Mouse (Mus musculus) fat pad, adult 2 months (tissue): ENCODE results near the gene C2cd2l.
"Not testable (repeated sequence)": the region's sequence is repeated elsewhere in the genome, so short reads cannot be mapped to it uniquely, and the experiment has no call there.

Experiments
- DNase-seq: peaks from one replicate; pipeline ENCODE4 v3.0.0-alpha.2; 2011; ENCODE audit warnings: low read depth, low spot score; ENCODE audit errors: extremely low read depth

Gene C2cd2l

DNA sequence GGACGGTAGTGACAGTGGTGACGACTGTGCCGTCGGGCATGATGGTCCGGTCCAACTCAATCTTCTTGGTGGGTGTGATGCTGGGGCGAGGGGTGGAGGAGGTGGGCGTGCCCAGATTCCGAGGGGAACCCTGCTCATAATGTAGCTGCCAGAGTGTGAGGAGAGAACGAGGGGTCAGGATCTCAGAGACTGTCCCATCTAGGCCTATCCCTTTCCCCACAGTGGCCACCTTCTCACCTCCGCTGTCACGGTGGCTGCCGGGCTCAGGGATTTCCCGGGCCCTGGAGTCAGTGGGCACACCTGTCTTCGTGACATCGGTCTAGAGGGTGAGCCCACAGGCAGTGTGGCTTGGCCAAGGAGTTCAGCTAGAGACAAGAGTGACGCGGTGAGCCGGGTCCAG is 5.2 kb downstream of the C2cd2l start:
- DNase-seq = no peak

DNA sequence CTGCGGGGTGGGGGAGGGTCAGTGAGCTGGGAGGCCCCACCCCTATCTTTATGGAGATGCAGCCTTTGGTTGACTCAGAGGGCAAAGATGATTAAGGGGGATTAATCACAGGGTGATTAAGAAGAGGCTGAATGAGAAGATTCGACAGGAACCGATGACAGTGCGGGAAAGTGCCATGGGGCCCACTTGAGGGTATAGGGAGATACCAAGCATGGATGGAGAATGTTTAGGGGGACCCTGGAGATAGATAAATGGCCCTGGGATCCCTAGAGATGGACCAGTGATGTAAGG is 5.9 kb downstream of the C2cd2l start:
- no peak for DNase-seq

DNA sequence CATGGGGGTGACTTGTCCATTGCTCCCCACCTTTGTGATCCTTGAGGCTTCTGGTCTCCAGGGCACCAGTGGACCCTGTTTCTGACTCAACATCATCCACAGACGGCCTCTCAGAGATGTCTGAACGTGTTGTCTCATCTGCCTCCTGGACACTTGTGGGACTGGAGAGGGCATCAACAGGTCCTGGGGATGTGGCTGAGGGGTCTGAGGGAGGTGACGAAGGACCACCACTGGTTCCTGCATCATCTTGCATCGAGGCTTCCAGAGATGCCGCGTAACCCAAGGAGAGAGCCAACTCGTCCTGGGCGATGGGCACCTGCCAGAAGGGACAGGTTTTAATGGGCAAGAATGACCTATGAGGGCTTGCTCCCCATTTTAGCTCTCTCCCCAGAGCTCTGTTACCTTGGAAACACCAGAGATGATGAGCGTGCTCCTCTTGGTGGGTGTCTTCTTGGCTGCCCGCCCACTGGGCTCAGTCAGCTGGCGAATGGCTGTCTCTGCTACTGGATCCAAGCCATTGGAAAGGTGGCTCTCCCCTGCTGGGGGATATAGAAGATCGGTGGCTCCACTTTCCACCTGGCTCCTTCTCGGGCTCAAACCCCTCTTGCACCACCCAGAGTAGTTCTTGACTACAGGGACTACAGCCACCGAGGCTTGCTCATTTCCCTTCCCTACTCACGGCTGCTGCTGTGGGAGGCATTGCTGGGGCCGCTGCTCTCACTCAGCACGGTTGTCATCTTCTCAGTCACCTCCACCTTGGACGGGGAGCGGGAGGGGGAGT is 6.4 kb downstream of the C2cd2l start:
- DNase-seq = no peak

DNA sequence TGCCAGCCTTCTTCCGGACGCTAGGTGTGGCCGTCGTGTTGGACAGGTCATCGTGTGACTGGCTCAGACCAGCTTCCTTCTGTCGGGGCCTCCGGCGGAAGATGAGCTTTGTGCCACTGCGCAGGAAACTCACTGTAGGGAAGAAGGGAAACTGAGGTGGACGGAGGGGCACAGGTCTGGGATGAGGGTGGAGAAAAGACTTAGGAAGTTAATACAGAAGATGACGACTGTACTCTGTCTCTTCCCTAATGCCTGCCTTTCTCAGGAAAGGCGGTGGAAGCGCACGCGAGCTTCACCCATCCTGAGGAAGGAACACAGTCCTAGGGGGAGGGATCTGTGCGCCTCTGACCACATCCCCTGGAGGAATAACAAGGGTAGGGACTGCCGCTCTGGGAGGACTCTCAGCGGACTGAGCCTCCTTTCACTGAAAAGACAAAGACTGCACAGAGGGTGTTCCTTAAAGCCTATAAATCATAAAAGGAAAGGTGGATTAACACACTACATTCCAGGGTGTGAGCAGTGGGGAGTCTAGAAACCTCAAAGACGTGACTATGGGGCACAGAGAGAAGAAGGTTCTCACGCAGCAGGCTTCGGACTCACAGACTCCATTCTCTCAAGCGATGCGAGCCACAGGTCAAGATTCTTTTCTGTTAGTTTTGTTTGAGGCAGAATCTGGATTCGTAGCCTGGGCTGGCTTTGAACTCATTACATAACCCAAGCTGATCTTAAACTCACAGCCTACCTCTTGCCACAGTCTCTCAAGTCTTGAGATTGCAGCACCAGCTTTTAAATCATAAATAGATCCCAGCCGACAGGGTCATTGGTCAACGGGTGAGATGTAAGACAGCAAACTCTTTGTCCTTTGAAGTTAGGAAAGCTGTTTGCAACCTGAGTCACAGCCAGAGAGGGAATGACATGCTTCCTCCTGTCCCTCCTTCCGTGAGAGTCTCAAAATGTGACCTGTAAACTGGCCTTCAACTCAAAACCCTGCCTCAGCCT is 8.7 kb downstream of the C2cd2l start:
- peak; percentile 57 for DNase-seq

DNA sequence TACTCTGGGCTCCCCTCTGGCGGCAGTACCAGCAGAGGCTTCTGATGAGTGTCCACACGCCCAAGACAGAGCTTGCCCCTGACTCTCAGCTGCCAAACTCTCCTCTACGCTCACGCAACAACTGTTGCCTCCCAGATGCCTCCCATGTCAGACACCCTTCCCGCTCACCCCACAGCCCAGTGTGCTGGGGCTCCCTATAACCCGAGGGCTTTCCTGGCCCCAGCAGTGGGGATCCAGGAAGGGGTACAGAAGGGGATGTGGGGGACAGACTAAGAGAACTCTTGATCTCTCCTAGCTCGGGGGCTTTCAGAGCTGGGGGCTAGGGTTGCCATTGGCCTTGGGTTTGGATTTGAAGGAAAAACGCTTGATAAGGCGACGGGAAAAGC is 9.3 kb downstream of the C2cd2l start:
- DNase-seq = no peak

DNA sequence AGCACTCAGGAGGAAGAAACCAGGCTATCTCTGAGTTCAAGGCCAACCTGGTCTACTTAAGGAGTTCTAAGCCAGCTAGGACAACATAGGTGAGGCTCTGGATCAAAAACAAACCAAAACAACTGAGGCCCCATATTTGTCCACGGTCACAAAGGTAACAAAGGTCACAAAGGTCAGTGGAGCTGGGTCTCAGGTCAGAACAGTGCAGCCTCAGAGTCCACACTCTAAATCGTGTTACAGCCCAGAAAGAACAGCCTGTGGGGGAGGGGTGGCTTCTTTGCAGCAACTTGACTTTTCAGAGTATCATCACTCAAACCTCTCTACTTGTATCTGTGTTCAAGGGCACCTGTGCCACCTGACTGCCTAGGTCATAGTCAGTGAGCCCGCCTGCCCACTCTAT is 10.3 kb downstream of the C2cd2l start:
- no peak for DNase-seq

DNA sequence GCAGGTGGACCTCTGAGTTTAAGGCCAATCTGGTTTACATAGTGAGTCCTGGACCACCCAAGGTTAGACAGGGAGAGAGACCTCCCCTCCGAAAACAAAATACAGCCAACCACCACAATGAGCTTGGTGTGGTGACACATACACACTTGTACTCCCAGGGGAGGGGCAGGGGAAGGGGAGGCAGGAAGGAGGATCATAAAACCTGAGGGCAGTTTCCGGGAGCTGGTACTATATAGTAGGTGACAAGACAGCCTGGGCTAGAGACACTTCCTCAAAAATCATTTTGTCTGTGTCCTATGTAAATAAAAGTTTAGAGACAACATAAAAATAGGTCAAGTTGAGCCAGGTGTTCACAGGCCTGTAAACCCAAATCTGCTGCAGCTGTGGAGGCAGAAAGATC is 12.8 kb downstream of the C2cd2l start:
- DNase-seq = no peak

DNA sequence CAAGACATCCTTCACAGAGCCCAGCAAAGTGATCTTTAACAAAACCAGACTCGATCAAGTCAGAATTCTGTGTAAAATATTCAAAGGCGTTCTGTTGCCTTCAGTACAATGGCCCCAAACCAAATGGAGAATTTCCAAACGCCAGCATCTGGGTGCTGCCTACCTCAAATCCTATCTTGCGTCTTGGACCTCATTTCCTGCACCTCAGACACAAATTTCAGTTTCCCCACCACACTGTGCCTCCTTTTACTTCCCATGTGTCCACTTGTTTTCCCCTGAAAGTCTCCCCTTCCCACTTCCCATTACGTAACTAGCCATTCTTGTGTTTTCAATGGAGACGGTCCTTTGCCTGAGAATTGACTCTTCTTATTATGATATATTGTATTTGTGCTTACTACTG is 13.6 kb downstream of the C2cd2l start:
- no peak for DNase-seq

DNA sequence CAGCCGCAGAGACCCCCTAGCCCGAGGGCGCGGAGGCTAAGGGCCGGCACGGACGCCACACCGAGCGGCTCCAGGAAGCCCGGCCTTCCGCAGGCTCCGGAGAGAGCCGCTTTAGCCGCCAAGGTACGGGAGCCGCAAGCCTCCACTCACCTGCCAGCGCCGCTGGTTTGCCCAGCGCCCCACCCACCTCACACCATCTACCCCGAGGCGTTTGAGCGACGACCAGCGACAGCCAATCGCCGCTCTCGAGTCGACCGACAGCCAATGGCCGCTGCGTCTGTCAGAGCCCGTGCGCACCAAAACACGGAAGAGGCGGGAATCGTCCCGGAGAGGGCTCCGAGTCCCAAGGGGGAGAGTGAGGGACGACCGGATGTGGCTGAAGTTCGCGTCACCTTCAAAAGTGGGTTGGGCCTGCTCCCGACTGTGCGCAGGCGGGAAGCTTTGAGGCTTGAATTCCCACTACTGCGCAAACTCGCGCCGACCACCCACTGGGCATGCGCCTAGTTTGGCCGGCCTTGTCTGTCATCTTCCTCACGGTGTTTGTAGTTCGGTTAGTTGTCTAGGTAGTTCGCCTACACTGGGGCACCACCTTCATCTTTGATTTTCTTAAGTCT is 14.5 kb downstream of the C2cd2l start, which contains the start of gene Hinfp:
Hinfp (minus strand) TSS at position 206 of the 614 bp plus-strand sequence.
- DNase-seq = peak; percentile 90

DNA sequence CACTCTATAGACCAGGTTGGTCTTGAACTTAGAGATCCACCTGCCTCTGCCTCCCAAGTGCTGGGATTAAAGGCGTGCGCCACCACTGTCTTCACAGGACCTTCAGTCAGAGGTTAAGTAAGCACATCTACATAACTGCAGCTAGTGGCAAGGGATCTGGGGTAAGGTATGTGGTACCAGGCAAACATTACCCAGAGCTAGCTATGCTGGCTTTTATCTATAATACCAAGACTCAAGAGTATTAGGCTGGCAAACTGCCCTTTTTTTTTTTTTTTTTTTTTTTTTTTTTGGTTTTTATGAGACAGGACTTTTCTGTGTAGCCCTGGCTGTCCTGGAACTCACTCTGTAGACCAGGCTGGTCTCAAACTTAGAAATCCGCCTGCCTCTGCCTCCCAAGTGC is 20.1 kb downstream of the C2cd2l start:
- DNase-seq = not testable (repeated sequence)

DNA sequence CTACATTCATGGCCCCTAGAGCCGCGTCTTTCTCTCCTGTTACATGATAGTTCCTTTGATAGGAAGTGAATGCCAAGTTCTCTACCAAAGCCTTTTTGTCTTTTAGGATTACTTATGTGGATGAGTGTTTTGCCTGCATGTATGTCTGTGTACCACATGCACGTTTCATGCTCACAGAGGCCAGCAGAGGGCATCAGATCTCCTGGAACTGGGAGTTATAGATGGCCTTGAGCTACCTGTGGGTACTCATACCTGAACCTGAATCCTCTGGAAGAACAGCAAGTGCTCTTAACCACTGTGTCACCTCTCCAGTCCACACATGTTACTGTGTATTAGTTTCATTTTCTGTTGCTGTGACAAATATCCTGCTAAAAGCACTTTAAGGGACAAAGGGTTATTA is 27.6 kb downstream of the C2cd2l start:
- no peak for DNase-seq

DNA sequence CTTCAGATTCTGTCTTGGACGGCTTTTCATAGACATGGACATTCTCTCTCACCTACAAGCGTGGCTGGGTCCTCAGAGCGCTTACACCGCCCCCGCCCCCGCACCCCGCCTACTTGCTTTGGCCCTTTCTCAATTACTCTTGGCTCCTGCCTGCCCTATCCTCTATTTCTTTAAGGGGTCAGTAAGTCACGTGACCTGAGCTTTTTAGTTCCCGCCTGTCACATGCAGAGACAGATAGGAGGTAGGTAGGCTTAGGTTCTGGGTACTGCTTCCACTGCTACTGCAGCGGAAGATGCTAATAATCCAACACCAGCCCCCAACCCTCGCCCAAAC is 31.2 kb downstream of the C2cd2l start:
- DNase-seq = no peak

DNA sequence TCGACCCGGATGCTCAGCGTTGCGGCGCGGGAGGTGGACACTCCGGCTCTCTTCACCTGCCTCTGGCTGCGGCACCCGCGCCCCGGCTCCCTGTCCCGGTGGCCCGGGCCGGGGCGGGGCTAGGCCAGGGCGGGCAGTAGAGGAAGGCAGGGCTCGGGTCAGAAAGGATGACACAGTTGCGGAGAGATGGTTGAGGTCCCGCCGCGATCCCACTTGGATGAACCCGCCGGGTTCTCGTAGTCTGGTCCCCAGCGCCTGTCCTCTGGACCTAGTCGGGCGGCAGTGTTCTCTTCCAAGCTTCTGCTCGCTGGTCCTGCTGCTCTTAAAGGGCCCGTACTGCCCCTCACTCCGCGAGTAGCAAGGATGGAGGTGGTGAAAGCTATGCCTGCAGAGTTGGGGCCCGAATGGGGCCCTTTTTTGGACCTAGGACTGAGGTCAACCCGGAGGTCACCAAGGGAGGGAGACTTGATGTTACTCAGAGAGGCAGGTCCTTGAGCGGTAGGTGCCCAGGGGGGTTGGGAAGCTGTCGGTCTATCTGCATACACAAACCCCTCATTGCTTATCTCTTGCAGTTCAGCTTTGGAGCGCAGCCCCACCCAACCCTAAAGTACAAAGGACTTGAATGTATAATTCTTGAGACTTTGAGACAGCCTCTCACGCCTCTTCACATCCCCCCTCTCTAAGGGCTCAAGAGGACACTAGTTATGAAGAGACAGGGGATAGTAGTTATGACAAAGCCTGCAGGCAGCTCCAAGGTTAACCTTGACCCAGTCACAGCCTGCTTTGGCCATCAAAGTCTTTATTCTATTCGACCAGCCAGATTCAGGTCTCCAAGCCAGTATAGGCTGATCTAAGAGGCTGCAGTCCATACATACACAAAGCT is 31.8 kb downstream of the C2cd2l start, which contains the start of gene Abcg4:
Abcg4 (minus strand) TSS at position 540 of the 883 bp plus-strand sequence.
- no peak for DNase-seq

DNA sequence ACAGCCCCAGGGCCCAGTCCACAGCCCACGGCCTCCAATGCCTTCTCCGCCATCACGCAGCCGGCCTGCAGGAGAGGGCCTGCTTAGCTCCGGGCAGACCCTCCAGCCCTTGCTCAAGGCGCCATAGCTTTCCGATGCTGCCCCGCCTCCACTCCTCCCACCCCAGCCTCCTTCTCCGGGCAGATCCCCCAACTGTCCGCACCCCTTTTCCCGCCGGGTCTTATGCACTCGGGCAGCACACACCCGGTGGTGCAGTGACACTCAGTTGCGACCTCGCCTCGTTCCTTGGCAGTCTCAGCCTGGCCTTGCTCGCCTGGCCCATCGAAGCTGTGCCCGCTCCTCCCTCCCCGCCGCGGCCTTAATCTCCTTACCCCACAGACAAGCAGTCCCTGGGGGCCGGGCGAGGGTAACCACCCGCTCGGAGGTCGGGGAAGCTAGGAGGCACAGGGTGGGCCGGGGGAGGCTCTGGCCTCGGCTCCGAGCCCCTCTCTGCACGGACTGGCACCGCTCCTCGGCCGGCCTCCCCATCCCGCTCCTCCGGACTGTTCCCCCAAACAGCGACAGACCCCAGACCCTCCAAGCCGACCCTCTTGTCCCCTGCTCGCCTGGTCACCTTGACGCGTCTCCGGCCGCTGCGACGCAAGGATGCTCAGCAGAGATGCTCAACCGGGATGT is 32.5 kb downstream of the C2cd2l start:
- DNase-seq = no peak

DNA sequence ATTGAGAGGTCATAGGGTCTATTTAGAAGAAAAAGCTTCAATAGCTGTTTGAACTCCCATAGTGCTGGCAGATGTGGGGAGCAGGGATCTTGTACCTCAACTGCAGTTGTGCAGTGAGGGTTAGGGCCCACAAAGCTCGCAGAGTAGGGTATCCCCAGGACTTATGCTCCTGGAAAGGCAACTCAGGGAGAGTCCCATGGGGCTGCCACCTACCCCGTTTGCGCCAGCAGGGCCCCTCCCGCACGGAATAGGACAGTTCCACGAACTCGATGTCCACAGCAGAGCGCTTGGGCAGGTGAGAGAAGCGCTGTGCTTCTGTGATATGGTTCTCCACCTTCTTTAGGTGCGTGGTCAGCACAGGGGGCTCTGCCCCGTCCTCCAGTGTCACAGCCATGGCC is 33.1 kb downstream of the C2cd2l start:
- DNase-seq = no peak

DNA sequence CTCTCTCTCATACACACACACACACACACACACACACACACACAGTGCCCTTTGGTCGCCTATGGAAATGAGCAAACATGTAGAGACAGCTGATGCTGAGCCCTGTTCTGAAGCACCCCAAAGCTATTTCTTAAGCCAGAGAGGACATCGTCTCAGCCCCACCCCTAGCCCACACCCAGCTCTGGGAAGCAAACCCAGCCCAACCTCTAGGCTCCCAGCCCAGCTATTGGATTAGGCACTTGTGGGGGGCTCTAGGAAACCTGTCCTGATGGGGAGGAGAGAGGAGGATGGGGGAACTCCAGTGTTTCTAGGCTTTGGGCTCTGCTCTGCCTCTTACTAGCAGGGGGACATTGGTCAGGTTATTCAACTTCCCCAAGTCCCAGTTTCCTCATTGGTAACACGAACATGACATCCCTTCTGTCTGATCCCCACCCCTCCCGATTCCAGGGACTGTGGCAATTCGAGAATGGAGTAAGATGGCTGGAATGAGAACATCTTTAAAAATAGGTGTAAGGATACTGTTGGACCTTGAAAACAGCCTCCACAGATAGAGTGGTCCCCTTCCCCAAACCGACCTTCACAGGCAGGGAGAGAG is 33.7 kb downstream of the C2cd2l start:
- DNase-seq = no peak

DNA sequence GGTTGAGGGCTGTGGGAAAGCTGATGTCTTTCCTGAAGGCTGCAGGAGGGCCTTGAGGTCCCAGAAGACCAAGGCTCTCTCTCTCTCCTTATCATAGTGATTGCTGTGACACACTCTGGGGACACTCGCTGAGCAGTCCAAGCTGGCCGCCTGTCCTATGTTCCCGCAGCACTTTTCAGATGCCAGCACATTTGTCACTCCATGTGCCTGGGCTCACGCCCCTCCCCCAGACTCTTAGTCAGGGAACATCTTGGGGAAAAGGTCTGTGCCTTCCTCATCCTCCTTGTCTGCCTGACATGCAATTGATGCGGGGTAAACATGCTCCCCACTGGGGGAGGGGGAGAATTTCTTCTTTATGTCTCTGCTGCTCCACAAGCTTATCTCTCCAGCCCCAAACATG is 36.9 kb downstream of the C2cd2l start:
- DNase-seq = no peak

DNA sequence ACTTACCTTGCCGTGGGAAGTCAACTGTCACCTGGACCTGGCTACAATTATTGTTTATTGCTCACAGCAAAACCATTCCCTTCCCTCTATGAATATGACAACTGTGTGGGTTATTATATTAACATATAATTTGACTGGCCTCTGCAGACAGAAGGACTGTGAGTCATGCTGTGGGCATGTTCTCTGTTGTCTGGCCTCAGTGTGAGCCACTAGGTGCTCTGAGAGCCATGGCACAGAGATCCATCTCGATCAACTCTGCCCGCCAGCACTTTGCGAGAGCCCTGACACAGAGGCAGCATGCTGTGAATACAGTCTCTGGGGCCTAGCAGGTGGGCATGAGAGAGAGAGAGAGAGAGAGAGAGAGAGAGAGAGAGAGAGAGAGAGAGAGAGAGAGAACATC is 50.1 kb downstream of the C2cd2l start:
- no peak for DNase-seq

DNA sequence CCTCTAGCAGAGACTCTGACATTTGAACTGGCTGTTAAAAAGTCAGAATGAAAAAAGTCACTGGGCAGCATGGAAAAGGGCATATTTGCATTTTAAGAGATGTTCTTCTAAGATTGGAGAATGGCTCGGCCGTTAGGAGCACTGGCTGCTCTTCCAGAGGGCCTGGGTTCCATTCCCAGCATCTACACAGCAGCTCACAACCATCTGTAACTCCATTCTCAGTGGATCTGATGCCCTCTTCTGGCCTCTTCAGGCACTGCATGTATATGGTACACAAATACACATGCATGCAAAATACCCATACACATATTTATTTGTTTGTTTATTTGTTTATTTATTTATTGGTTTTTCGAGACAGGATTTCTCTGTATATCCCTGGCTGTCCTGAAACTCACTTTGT is 51.0 kb downstream of the C2cd2l start:
- DNase-seq = no peak

DNA sequence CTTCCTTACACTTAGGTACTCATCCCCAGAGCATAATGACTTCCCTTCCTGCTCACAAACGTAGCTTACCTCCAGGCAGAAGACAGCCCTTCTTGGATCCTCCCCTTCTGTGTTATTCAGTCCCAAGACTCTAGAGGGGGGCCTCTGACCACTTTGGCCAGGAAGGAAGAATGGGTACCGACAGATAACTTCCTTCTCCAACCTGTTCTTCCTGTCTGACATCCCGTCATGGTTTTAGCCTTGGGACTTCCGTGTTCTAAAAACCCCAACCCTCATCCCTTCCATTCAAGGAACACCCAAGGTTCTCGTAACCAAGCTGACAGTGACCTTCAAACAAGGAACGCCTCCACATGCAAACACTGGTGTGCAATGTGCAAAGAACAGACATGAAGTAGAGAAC is 51.7 kb downstream of the C2cd2l start, which contains the start of gene Nlrx1:
Nlrx1 (minus strand) TSS at position 168 of the 400 bp plus-strand sequence.
- peak; percentile 69 for DNase-seq
